Mouse (Mus musculus): ENCODE data around the gene Shank2. TPM values are rescaled to one million over a fixed set of nuclear protein-coding genes. Genes with fewer than 3 reads are reported as not detected.

The Shank2 gene
- polyA plus RNA-seq, 1 experiment from 2014 or later: 2.1 TPM

DNA sequence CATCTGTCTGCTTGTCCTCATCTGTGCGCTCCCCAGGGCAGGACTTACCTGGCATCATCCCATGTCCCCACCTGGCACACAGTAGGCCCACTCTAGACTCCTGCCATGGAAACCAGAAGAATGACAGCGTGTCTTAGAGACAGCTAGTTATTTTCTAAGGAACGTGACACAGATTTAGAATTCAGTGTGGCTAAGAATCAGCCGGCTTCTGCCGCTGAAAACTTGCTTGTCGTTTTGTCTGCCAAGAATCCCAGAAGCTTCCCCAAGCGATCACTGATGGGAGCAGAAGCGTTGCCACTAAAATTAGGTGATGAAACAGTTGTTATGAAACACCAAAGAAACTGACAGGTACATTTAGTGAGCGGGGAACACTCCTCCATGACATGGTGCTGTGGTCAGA is 208.8 kb downstream of the Shank2 start:
- Histone ChIP-seq H3K4me3 (ENCODE audit: low read depth, low read length) (no peak overlapping the region), H3K27me3 (ENCODE audit: control insufficient read depth, insufficient read depth, low read length) (no peaks in the 10 kb centered on the region), H3K36me3 (ENCODE audit: control insufficient read depth, insufficient read depth, low read length) (no peaks in the 10 kb centered on the region), H3K9me3 (ENCODE audit: control insufficient read depth, low read length) (no peaks in the 10 kb centered on the region), H3K4me2 (ENCODE audit: low read depth) (no peak overlapping the region), H3K4me1 (ENCODE audit: control insufficient read depth, insufficient read depth, low read length) (no peaks in the 10 kb centered on the region), H3K9ac (ENCODE audit: low read length) (no peak overlapping the region), H3K27ac (ENCODE audit: low read depth, low read length) (no peak overlapping the region)
- DNase-seq (ENCODE audit: low spot score): no peak
- ATAC-seq (ENCODE audit: insufficient read depth, low FRiP score, low TSS enrichment): no peak
- 89% methylated on average over 9 of the region's 9 CpGs for WGBS

- Histone ChIP-seq H3K36me3 (ENCODE audit: control insufficient read depth, insufficient read depth, low read length) (no peaks in the 10 kb centered on the region), H3K4me1 (ENCODE audit: control insufficient read depth, insufficient read depth, low read length) (no peaks in the 10 kb centered on the region), H3K4me3 (ENCODE audit: low read depth, low read length) (no peak overlapping the region), H3K27ac (ENCODE audit: low read depth, low read length) (no peak overlapping the region), H3K9me3 (ENCODE audit: control insufficient read depth, low read length) (no peaks in the 10 kb centered on the region), H3K4me2 (ENCODE audit: low read depth) (no peak overlapping the region), H3K9ac (ENCODE audit: low read length) (no peak overlapping the region), H3K27me3 (ENCODE audit: control insufficient read depth, insufficient read depth, low read length) (no peaks in the 10 kb centered on the region)
- ATAC-seq (ENCODE audit: insufficient read depth, low FRiP score, low TSS enrichment) (no peak), DNase-seq (ENCODE audit: low spot score) (no peak)
Measured at GRCm38 (mm10) chr7:144212694-144213093, 211.0 kb downstream of the Shank2 start.

GRCm38 (mm10) chr7:144217192-144217591 is 215.5 kb downstream of the Shank2 start:
- Histone ChIP-seq H3K9ac (ENCODE audit: low read length) (no peak overlapping the region), H3K27me3 (ENCODE audit: control insufficient read depth, insufficient read depth, low read length) (no peaks in the 10 kb centered on the region), H3K36me3 (ENCODE audit: control insufficient read depth, insufficient read depth, low read length) (no peaks in the 10 kb centered on the region), H3K4me3 (ENCODE audit: low read depth, low read length) (no peak overlapping the region), H3K4me2 (ENCODE audit: low read depth) (no peak overlapping the region), H3K27ac (ENCODE audit: low read depth, low read length) (no peak overlapping the region), H3K4me1 (ENCODE audit: control insufficient read depth, insufficient read depth, low read length) (no peaks in the 10 kb centered on the region), H3K9me3 (ENCODE audit: control insufficient read depth, low read length) (no peaks in the 10 kb centered on the region)
- ATAC-seq (ENCODE audit: insufficient read depth, low FRiP score, low TSS enrichment) (no peak), DNase-seq (ENCODE audit: low spot score) (peak; percentile 74)
- WGBS: 7% methylated on average over 3 of the region's 3 CpGs

DNA sequence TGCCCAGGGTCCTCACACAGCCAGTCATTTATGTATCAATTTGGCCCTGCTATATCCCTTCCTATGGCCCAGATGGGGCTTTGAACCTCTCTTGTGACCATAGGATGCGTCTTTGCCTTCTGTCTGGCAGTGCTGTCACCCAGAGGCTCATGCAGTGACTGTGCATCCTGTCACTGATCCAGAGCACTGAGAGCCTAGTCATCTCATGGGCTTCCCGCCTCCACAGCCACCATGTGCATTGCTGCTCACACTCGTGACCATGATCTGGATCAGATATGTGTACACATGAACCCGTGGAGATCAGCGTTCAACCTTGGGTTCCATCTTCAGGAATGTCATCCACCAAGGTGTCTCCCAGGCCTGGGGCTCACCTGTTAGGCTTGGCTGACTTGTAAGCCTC is 227.0 kb downstream of the Shank2 start:
- no peaks in the 10 kb centered on the region for H3K36me3 ChIP-seq (ENCODE audit: control insufficient read depth, insufficient read depth, low read length)
- H3K9me3 ChIP-seq (ENCODE audit: control insufficient read depth, low read length): no peaks in the 10 kb centered on the region
- no peak overlapping the region for H3K4me2 ChIP-seq (ENCODE audit: low read depth)
- 91% methylated on average over 5 of the region's 5 CpGs for WGBS
- no peak overlapping the region for H3K4me3 ChIP-seq (ENCODE audit: low read depth, low read length)
- H3K4me1 ChIP-seq (ENCODE audit: control insufficient read depth, insufficient read depth, low read length): peaks cover 14% of the 10 kb centered on the region; the same call in 1 of the 2 replicates
- H3K27me3 ChIP-seq (ENCODE audit: control insufficient read depth, insufficient read depth, low read length): no peaks in the 10 kb centered on the region
- no peak overlapping the region for H3K27ac ChIP-seq (ENCODE audit: low read depth, low read length)
- no peak overlapping the region for H3K9ac ChIP-seq (ENCODE audit: low read length)
- no peak for DNase-seq (ENCODE audit: low spot score)
- ATAC-seq (ENCODE audit: insufficient read depth, low FRiP score, low TSS enrichment): no peak

- H3K27ac ChIP-seq (ENCODE audit: low read depth, low read length): no peak overlapping the region
- no peak overlapping the region for H3K4me2 ChIP-seq (ENCODE audit: low read depth)
- no peak for ATAC-seq (ENCODE audit: insufficient read depth, low FRiP score, low TSS enrichment)
- no peak overlapping the region for H3K9ac ChIP-seq (ENCODE audit: low read length)
- DNase-seq (ENCODE audit: low spot score): no peak
- H3K27me3 ChIP-seq (ENCODE audit: control insufficient read depth, insufficient read depth, low read length): no peaks in the 10 kb centered on the region
- WGBS: 47% methylated on average over 1 of the region's 1 CpGs
- peaks cover 14% of the 10 kb centered on the region; the same call in 1 of the 2 replicates for H3K4me1 ChIP-seq (ENCODE audit: control insufficient read depth, insufficient read depth, low read length)
- H3K9me3 ChIP-seq (ENCODE audit: control insufficient read depth, low read length): no peaks in the 10 kb centered on the region
- no peaks in the 10 kb centered on the region for H3K36me3 ChIP-seq (ENCODE audit: control insufficient read depth, insufficient read depth, low read length)
- H3K4me3 ChIP-seq (ENCODE audit: low read depth, low read length): no peak overlapping the region
Measured at GRCm38 (mm10) chr7:144229421-144229820, 227.7 kb downstream of the Shank2 start.

- Histone ChIP-seq H3K27me3 (ENCODE audit: control insufficient read depth, insufficient read depth, low read length) (no peaks in the 10 kb centered on the region), H3K9me3 (ENCODE audit: control insufficient read depth, low read length) (no peaks in the 10 kb centered on the region), H3K36me3 (ENCODE audit: control insufficient read depth, insufficient read depth, low read length) (no peaks in the 10 kb centered on the region), H3K27ac (ENCODE audit: low read depth, low read length) (no peak overlapping the region), H3K4me3 (ENCODE audit: low read depth, low read length) (no peak overlapping the region), H3K4me2 (ENCODE audit: low read depth) (no peak overlapping the region), H3K4me1 (ENCODE audit: control insufficient read depth, insufficient read depth, low read length) (peaks cover 14% of the 10 kb centered on the region; the same call in 1 of the 2 replicates), H3K9ac (ENCODE audit: low read length) (no peak overlapping the region)
- ATAC-seq (ENCODE audit: insufficient read depth, low FRiP score, low TSS enrichment) (peak; percentile 83), DNase-seq (ENCODE audit: low spot score) (no peak)
- WGBS: 48% methylated on average over 5 of the region's 5 CpGs
Measured at GRCm38 (mm10) chr7:144232132-144232706, 230.5 kb downstream of the Shank2 start.

- H3K9me3 ChIP-seq (ENCODE audit: control insufficient read depth, low read length): no peaks in the 10 kb centered on the region
- no peak for DNase-seq (ENCODE audit: low spot score)
- WGBS: 88% methylated on average over 8 of the region's 8 CpGs
- H3K4me1 ChIP-seq (ENCODE audit: control insufficient read depth, insufficient read depth, low read length): peaks cover 14% of the 10 kb centered on the region; the same call in 1 of the 2 replicates
- no peak for ATAC-seq (ENCODE audit: insufficient read depth, low FRiP score, low TSS enrichment)
- H3K36me3 ChIP-seq (ENCODE audit: control insufficient read depth, insufficient read depth, low read length): no peaks in the 10 kb centered on the region
- no peak overlapping the region for H3K4me2 ChIP-seq (ENCODE audit: low read depth)
- no peaks in the 10 kb centered on the region for H3K27me3 ChIP-seq (ENCODE audit: control insufficient read depth, insufficient read depth, low read length)
- H3K4me3 ChIP-seq (ENCODE audit: low read depth, low read length): no peak overlapping the region
- no peak overlapping the region for H3K27ac ChIP-seq (ENCODE audit: low read depth, low read length)
- H3K9ac ChIP-seq (ENCODE audit: low read length): no peak overlapping the region
Measured at GRCm38 (mm10) chr7:144233479-144233878, 231.8 kb downstream of the Shank2 start.

GRCm38 (mm10) chr7:144234783-144235182 is 233.1 kb downstream of the Shank2 start:
- no peaks in the 10 kb centered on the region for H3K27me3 ChIP-seq (ENCODE audit: control insufficient read depth, insufficient read depth, low read length)
- peaks cover 23% of the 10 kb centered on the region for H3K4me1 ChIP-seq (ENCODE audit: control insufficient read depth, insufficient read depth, low read length)
- ATAC-seq (ENCODE audit: insufficient read depth, low FRiP score, low TSS enrichment) (no peak), DNase-seq (ENCODE audit: low spot score) (no peak)
- H3K9ac ChIP-seq (ENCODE audit: low read length): no peak overlapping the region
- no peaks in the 10 kb centered on the region for H3K9me3 ChIP-seq (ENCODE audit: control insufficient read depth, low read length)
- 53% methylated on average over 5 of the region's 5 CpGs for WGBS
- H3K27ac ChIP-seq (ENCODE audit: low read depth, low read length): no peak overlapping the region
- H3K36me3 ChIP-seq (ENCODE audit: control insufficient read depth, insufficient read depth, low read length): no peaks in the 10 kb centered on the region
- H3K4me2 ChIP-seq (ENCODE audit: low read depth): no peak overlapping the region
- no peak overlapping the region for H3K4me3 ChIP-seq (ENCODE audit: low read depth, low read length)

DNA sequence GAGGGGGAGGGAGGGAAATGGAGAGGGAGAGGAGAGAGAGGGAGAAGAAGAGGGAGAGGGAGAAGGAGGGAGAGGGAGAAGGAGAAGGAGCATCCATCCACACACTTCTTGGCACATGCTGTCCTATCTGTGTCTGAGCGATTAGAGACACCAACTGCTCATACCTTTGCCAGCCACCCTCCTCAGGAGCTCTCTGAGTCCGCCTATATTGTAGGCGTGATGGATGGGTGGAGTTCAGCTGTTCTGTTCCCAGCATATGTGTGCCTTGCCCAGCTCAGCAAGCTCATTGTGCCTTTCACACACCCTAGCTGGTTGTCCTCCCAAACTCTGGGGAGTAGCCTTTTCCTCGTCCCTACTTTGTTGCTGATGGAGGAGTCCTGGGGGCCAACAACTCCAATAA is 233.8 kb downstream of the Shank2 start:
- Histone ChIP-seq H3K4me2 (ENCODE audit: low read depth) (no peak overlapping the region), H3K4me3 (ENCODE audit: low read depth, low read length) (no peak overlapping the region), H3K9me3 (ENCODE audit: control insufficient read depth, low read length) (no peaks in the 10 kb centered on the region), H3K36me3 (ENCODE audit: control insufficient read depth, insufficient read depth, low read length) (no peaks in the 10 kb centered on the region), H3K27me3 (ENCODE audit: control insufficient read depth, insufficient read depth, low read length) (no peaks in the 10 kb centered on the region), H3K9ac (ENCODE audit: low read length) (no peak overlapping the region), H3K27ac (ENCODE audit: low read depth, low read length) (no peak overlapping the region), H3K4me1 (ENCODE audit: control insufficient read depth, insufficient read depth, low read length) (peaks cover 23% of the 10 kb centered on the region)
- 81% methylated on average over 4 of the region's 4 CpGs for WGBS
- ATAC-seq (ENCODE audit: insufficient read depth, low FRiP score, low TSS enrichment) (no peak), DNase-seq (ENCODE audit: low spot score) (no peak)

All from neural tube, embryonic 11.5 days (tissue).